Mouse (Mus musculus) midbrain, embryonic 13.5 days (tissue): ENCODE results near the gene Setd1a. TPM values are rescaled to one million over a fixed set of nuclear protein-coding genes. Genes with fewer than 3 reads are reported as not detected.
"Not testable (repeated sequence)": the region's sequence is repeated elsewhere in the genome, so short reads cannot be mapped to it uniquely, and the experiment has no call there.

Source experiments
- ATAC-seq: fragments of 200-750 bp; cut with Nextera tagmentation; 2 replicates; pipeline ENCODE4 v1.8.0; 2017; ENCODE audit warnings: mild to moderate bottlenecking, moderate TSS enrichment, moderate library complexity
- H3K27ac ChIP-seq: fragments of 300-500 bp; sonication (generic); 2 replicates; pipeline ENCODE4 v1.5.1; 2015; ENCODE audit warnings: inconsistent platforms, mild to moderate bottlenecking, moderate library complexity
- H3K27me3 ChIP-seq: fragments of 300-500 bp; sonication (generic); 2 replicates; pipeline ENCODE4 v1.6.1; 2015; ENCODE audit warnings: mild to moderate bottlenecking, inconsistent platforms
- H3K36me3 ChIP-seq: fragments of 300-500 bp; sonication (generic); 2 replicates; pipeline ENCODE4 v1.6.1; 2015; ENCODE audit warnings: mild to moderate bottlenecking, inconsistent platforms
- H3K4me1 ChIP-seq: fragments of 300-500 bp; sonication (generic); replicated peaks from 2 replicates; pipeline ENCODE4 v1.6.1; 2015; ENCODE audit warnings: inconsistent platforms
- H3K4me2 ChIP-seq: fragments of 300-500 bp; sonication (generic); replicated peaks from 2 replicates; pipeline ENCODE4 v1.6.1; 2015; ENCODE audit warnings: moderate library complexity, mild to moderate bottlenecking, inconsistent platforms
- H3K4me3 ChIP-seq: fragments of 300-500 bp; sonication (generic); replicated peaks from 2 replicates; pipeline ENCODE4 v1.5.1; 2015; ENCODE audit warnings: mild to moderate bottlenecking, inconsistent platforms
- H3K9ac ChIP-seq: fragments of 300-500 bp; sonication (generic); replicated peaks from 2 replicates; pipeline ENCODE4 v1.6.1; 2015; ENCODE audit warnings: mild to moderate bottlenecking, inconsistent platforms
- H3K9me3 ChIP-seq: fragments of 300-500 bp; sonication (generic); 2 replicates; pipeline ENCODE4 v1.6.1; 2016; ENCODE audit warnings: mild to moderate bottlenecking, inconsistent platforms
- WGBS: fragments of 180-500 bp; shearing (Covaris S2); methylation state at CpG from one replicate; pipeline ENCODE4 v1.1.7; 2015; 5-methylcytosine and 5-hydroxymethylcytosine counted together
- polyA plus RNA-seq: library from polyadenylated mRNA; unstranded; fragments of >200 nt; fragmentation: Nextera tagmentation; extraction: Ambion mirVana; gene quantifications from 2 replicates; pipeline ENCODE4 v1.2.1, GENCODE M21; 2015

Setd1a gene
- polyA plus RNA-seq = 19.7 and 22.7 TPM in 2 replicates

- peak within 1 kb of the TSS; percentile 98 for H3K27ac ChIP-seq
- peak within 1 kb of the TSS; percentile 90 for H3K4me3 ChIP-seq
- no peaks in the 10 kb centered on the region for H3K9me3 ChIP-seq
- H3K4me1 ChIP-seq = peaks cover 17% of the 10 kb centered on the region
- under 1% methylated on average over 23 of the region's 23 CpGs for WGBS
- H3K4me2 ChIP-seq = peak within 1 kb of the TSS; percentile 78
- peaks cover 29% of the 10 kb centered on the region for H3K36me3 ChIP-seq
- H3K27me3 ChIP-seq = no peaks in the 10 kb centered on the region
- H3K9ac ChIP-seq = peak within 1 kb of the TSS; percentile 92
- peak; percentile 62 for ATAC-seq
Measured at GRCm38 (mm10) chr7:127776426-127776825, at the start of gene Setd1a. TSS of gene Setd1a (plus strand) at chr7:127776670.

GRCm38 (mm10) chr7:127727898-127728297 lies 48.6 kb upstream of the Setd1a start:
- Histone ChIP-seq H3K27me3 (no peaks in the 10 kb centered on the region), H3K4me3 (no peak overlapping the region), H3K36me3 (no peaks in the 10 kb centered on the region), H3K9me3 (no peaks in the 10 kb centered on the region), H3K4me1 (no peaks in the 10 kb centered on the region), H3K4me2 (no peak overlapping the region), H3K27ac (no peak overlapping the region), H3K9ac (no peak overlapping the region)
- 89% methylated on average over 7 of the region's 7 CpGs for WGBS
- no peak for ATAC-seq

GRCm38 (mm10) chr7:127730170-127730569 lies 46.3 kb upstream of the Setd1a start:
- Histone ChIP-seq H3K9ac (no peak overlapping the region), H3K4me1 (no peaks in the 10 kb centered on the region), H3K4me3 (no peak overlapping the region), H3K27ac (no peak overlapping the region), H3K4me2 (no peak overlapping the region), H3K36me3 (no peaks in the 10 kb centered on the region), H3K27me3 (no peaks in the 10 kb centered on the region), H3K9me3 (no peaks in the 10 kb centered on the region)
- WGBS = 78% methylated on average over 4 of the region's 4 CpGs
- ATAC-seq = no peak

GRCm38 (mm10) chr7:127732066-127732465 lies 44.4 kb upstream of the Setd1a start, which contains the start of gene Ctf2:
TSS of gene Ctf2 (minus strand) at chr7:127732166.
- H3K9me3 ChIP-seq, H3K4me3 ChIP-seq, H3K27ac ChIP-seq, H3K36me3 ChIP-seq, H3K4me2 ChIP-seq, ATAC-seq, H3K4me1 ChIP-seq, H3K9ac ChIP-seq, H3K27me3 ChIP-seq: not testable (repeated sequence)
- 100% methylated on average over 1 of the region's 5 CpGs for WGBS

- Histone ChIP-seq H3K4me1 (peaks cover 27% of the 10 kb centered on the region), H3K27ac (peak within 1 kb of the TSS; percentile 91), H3K4me2 (peak within 1 kb of the TSS; percentile 91), H3K36me3 (peaks cover 18% of the 10 kb centered on the region), H3K4me3 (peak within 1 kb of the TSS; percentile 98), H3K9me3 (no peaks in the 10 kb centered on the region), H3K9ac (peak within 1 kb of the TSS; percentile 97), H3K27me3 (no peaks in the 10 kb centered on the region)
- under 1% methylated on average over 26 of the region's 26 CpGs for WGBS
- no peak for ATAC-seq
Measured at GRCm38 (mm10) chr7:127744366-127745045, 32.0 kb upstream of the Setd1a start, which contains the start of gene Fbxl19. TSS of gene Fbxl19 (plus strand) at chr7:127744543.

GRCm38 (mm10) chr7:127745251-127745651 lies 31.2 kb upstream of the Setd1a start:
- Histone ChIP-seq H3K36me3 (peaks cover 25% of the 10 kb centered on the region), H3K9me3 (no peaks in the 10 kb centered on the region), H3K4me1 (peaks cover 27% of the 10 kb centered on the region), H3K4me3 (peak overlapping the region; percentile 98), H3K4me2 (peak overlapping the region; percentile 91), H3K27ac (peak overlapping the region; percentile 91), H3K27me3 (no peaks in the 10 kb centered on the region), H3K9ac (peak overlapping the region; percentile 97)
- ATAC-seq = peak; percentile 91
- WGBS = under 1% methylated on average over 19 of the region's 19 CpGs

- peak overlapping the region; percentile 98 for H3K4me3 ChIP-seq
- peak overlapping the region; percentile 97 for H3K9ac ChIP-seq
- ATAC-seq = peak; percentile 93
- peaks cover 31% of the 10 kb centered on the region for H3K36me3 ChIP-seq
- H3K4me2 ChIP-seq = peak overlapping the region; percentile 91
- no peaks in the 10 kb centered on the region for H3K9me3 ChIP-seq
- H3K4me1 ChIP-seq = peaks cover 27% of the 10 kb centered on the region
- H3K27me3 ChIP-seq = no peaks in the 10 kb centered on the region
- WGBS = under 1% methylated on average over 39 of the region's 39 CpGs
- H3K27ac ChIP-seq = peak overlapping the region; percentile 91
Measured at GRCm38 (mm10) chr7:127745652-127746493, 30.6 kb upstream of the Setd1a start.

GRCm38 (mm10) chr7:127746494-127747491 lies 29.7 kb upstream of the Setd1a start:
- ATAC-seq = no peak
- Histone ChIP-seq H3K9me3 (no peaks in the 10 kb centered on the region), H3K4me1 (peaks cover 27% of the 10 kb centered on the region), H3K27me3 (no peaks in the 10 kb centered on the region), H3K4me2 (peak overlapping the region; percentile 91), H3K27ac (peak overlapping the region; percentile 91), H3K36me3 (peaks cover 40% of the 10 kb centered on the region), H3K9ac (peak overlapping the region; percentile 97), H3K4me3 (peak overlapping the region; percentile 98)
- WGBS = 0% methylated on average over 37 of the region's 62 CpGs

- peaks cover 32% of the 10 kb centered on the region for H3K4me1 ChIP-seq
- peak overlapping the region; percentile 91 for H3K4me2 ChIP-seq
- peak overlapping the region; percentile 98 for H3K4me3 ChIP-seq
- peaks cover 50% of the 10 kb centered on the region for H3K36me3 ChIP-seq
- H3K27me3 ChIP-seq = no peaks in the 10 kb centered on the region
- ATAC-seq = no peak
- H3K27ac ChIP-seq = peak overlapping the region; percentile 91
- 43% methylated on average over 6 of the region's 6 CpGs for WGBS
- peak overlapping the region; percentile 97 for H3K9ac ChIP-seq
- H3K9me3 ChIP-seq = no peaks in the 10 kb centered on the region
Measured at GRCm38 (mm10) chr7:127747559-127748234, 28.8 kb upstream of the Setd1a start.

GRCm38 (mm10) chr7:127748235-127748560 lies 28.3 kb upstream of the Setd1a start:
- 95% methylated on average over 28 of the region's 28 CpGs for WGBS
- Histone ChIP-seq H3K9me3 (no peaks in the 10 kb centered on the region), H3K27ac (peak overlapping the region; percentile 19; the same call in 1 of the 2 replicates), H3K4me1 (peaks cover 37% of the 10 kb centered on the region), H3K9ac (peak overlapping the region; percentile 97), H3K4me3 (peak overlapping the region; percentile 98), H3K4me2 (peak overlapping the region; percentile 91), H3K27me3 (no peaks in the 10 kb centered on the region), H3K36me3 (peaks cover 55% of the 10 kb centered on the region)
- ATAC-seq = no peak
